Mouse (Mus musculus): ENCODE data around the gene Atxn7l3b.
A peak's percentile ranks its signal among the peaks of the same experiment; 100 is the strongest.
"Not testable (repeated sequence)": the region's sequence is repeated elsewhere in the genome, so short reads cannot be mapped to it uniquely, and the experiment has no call there.

Atxn7l3b gene

DNA sequence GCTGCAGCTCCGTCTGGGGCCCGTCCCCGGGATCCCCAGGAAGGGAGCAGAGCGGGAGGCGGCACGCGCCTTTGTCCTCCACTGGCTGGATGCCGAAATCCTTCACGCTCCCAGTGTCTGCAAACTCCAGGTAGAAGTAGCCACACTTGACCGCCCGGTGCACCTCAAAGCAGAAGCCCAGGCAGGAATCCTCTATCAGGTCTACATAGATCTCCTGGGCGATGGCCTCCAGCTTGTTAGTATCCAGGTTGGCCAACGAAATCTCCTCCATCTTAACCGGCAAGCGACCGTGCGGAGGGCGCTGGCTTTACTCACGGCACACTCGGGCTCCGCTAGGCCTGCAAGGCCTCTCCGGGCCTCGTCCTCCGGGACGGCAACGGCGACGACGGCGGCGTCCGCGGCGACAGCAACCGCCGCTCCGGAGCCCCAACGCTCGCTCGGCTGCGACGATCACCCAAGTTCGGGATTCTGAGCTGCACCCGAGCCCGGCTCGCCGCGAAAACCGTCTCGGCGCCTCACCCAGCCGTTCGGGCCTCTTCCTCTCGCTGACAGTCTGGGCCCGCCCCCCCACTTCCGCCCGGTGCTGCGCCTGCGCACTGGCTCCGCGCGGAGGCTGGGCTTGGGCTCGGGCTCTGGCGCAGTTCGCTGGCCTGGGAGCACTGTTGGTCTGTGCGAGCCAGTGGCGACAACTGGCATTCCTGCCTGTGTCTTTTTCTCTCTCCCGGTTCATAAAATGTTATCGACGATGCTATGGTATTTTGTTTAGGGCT is at the start of gene Atxn7l3b:
Gene Atxn7l3b, minus strand, starts transcription at position 550 of the 770 bp plus-strand sequence.
- DNase-seq (ENCODE audit: low spot score) = peak; percentile 95

DNA sequence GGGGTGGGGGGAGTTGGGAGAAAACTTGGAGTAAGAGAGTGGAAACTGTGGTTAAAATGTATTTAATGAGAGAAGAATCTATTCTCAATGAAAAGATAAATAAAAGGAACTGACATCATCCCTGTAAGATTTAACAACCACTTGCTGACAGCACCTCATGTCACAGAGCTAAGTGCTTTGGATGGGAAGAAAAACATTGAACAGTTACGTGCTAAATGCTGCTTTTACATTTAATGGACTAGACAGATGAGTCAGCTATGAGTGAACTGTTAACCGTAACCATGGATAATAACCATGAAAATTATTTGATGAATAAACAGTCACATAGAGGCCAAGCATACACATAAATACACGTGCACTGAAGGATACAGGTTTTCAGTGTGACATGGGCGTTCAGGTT is 48.8 kb upstream of the Atxn7l3b start:
- no peak for DNase-seq (ENCODE audit: low spot score)

GRCm38 (mm10) chr10:112973286-112974026 is 44.7 kb upstream of the Atxn7l3b start:
- DNase-seq (ENCODE audit: low spot score) = no peak

- DNase-seq (ENCODE audit: low spot score) = no peak
These were observed 41.3 kb upstream of the Atxn7l3b start for GRCm38 (mm10) chr10:112970002-112970589.

GRCm38 (mm10) chr10:112967578-112967977 is 38.8 kb upstream of the Atxn7l3b start:
- no peak for DNase-seq (ENCODE audit: low spot score)

GRCm38 (mm10) chr10:112962216-112962615 is 33.4 kb upstream of the Atxn7l3b start:
- DNase-seq (ENCODE audit: low spot score) = not testable (repeated sequence)

DNA sequence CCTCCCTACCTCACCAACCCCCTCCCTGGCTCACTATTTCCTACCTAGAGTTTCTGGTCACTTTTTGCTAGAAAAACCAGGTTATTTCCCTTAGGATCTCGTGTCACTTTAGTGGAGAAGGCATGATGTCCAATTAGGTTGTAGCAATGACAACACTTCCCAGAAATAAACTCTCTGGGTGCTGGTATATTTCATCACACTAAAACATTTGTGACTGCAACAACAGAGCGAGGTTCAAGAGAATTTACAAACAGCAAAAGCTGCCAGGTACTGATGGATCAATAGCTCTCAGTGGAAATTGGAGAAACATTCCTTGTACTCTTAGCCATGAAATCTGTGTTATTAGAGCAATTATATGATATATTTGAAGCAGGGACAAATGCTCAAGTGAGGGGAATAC is 25.3 kb upstream of the Atxn7l3b start:
- no peak for DNase-seq (ENCODE audit: low spot score)

- no peak for DNase-seq (ENCODE audit: low spot score)
These were observed 19.7 kb upstream of the Atxn7l3b start for GRCm38 (mm10) chr10:112948453-112948852.

DNA sequence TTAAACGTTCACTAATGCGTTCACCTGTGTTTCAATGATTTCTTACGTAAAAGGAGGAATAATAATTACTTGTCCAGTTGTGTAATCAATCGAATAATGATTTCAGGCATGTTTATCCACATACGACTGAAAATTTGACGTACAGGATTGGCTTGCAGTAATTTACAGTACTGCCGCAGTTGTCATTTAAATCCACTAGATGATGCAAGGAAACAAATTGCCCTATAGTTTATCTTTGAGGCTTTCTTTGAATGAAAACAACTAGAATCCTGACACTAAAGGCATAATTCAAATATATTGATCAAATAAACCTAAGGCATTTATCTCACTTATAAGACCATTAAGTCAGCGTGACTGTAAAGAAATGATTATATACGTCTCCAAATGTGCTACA is 418 bp upstream of the Atxn7l3b start:
- no peak for DNase-seq (ENCODE audit: low spot score)

DNA sequence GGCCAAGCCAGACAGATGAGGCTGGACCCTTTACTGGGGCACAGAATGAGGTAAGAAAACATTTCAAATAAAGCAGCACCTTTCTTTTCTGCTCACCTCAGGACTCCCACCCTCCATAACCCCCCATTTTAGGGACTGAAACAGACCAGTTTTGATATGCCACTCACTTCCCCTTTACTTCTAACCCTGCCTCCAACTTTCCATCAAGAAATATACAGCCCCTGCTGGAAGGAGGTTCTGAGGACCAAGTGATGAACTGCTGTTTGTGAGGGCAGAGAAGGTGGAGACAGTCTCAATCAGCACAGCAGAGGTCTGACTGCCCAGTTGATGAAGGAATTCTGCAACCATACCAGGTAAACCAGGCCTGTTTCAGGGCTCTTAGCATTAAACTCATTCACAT is 1.8 kb downstream of the Atxn7l3b start:
- DNase-seq (ENCODE audit: low spot score) = no peak

DNA sequence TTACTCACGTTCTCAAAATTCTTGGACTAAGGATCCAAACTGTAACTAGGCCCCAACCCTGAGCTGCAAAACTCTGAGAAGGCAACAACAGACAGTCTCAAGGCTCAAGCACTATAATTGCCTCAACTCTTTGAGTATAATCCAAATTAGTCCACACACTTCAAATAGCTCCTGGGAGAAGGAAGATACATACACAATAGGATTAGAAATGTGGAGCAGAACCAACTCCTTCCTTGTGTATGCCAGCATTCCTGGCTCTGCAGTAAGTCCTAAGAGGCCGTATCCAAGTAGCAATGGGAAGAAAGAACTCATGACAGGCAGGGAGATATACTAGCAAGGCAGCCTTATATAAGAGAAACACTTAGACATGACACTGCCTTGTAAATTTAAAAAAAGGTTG is 2.5 kb downstream of the Atxn7l3b start:
- DNase-seq (ENCODE audit: low spot score) = no peak

- DNase-seq (ENCODE audit: low spot score) = no peak
These were observed 12.1 kb downstream of the Atxn7l3b start for GRCm38 (mm10) chr10:112916575-112917190.

DNA sequence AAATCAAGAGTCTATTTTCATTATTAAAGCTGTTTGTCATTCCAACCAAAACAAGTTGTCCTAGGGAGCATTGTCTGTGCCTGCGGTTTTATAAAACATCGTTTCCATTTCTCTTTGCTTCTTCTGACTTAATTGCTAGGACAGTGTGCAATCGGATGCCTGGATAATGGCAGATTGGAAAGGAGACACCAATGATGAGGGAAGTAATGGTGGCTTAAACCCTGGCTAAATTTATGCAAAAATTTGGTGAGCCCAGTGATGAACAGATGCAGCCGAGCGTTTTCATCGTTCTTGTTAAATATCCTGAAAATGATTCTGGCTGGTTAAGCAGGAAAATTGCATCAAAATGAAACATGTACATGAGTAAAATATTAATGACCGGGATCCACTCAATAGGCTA is 28.6 kb downstream of the Atxn7l3b start:
- DNase-seq (ENCODE audit: low spot score) = no peak

DNA sequence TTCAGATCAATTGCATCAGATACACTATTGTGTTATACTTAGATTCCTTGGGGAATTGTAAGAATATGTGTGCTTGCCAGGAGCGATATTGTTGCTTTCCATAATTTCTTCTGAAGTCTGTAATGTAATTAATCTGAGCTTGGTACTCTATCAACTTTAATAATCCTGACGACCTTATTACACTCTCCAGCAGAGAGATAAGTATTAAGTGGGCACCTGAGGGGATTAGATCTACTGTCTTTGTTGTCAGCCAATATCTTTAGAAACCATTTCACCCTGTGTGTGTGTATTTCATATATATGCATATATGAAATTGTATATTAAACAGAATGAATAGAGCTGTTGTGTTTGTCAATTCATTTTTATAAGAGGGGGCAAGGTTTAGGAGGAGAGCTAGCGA is 29.0 kb downstream of the Atxn7l3b start:
- no peak for DNase-seq (ENCODE audit: low spot score)

DNA sequence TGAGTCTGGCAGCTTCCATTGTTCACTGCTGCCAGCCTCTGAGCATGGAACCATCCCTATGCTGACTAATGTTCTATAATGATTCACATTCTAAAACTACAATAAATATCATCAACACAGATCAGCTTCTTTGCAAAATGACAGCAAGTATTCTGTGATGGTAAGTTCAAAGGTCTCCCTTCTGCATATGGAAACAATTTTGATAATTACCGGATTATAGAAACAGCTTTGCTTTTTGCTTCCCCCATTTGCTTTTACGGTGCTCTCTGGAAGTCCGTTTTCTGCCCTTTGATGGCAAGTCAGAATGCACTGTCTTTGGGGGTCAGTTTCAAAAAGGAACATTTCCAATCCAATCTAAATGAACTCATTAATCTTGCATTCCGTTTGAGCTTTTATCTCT is 32.2 kb downstream of the Atxn7l3b start:
- no peak for DNase-seq (ENCODE audit: low spot score)

DNA sequence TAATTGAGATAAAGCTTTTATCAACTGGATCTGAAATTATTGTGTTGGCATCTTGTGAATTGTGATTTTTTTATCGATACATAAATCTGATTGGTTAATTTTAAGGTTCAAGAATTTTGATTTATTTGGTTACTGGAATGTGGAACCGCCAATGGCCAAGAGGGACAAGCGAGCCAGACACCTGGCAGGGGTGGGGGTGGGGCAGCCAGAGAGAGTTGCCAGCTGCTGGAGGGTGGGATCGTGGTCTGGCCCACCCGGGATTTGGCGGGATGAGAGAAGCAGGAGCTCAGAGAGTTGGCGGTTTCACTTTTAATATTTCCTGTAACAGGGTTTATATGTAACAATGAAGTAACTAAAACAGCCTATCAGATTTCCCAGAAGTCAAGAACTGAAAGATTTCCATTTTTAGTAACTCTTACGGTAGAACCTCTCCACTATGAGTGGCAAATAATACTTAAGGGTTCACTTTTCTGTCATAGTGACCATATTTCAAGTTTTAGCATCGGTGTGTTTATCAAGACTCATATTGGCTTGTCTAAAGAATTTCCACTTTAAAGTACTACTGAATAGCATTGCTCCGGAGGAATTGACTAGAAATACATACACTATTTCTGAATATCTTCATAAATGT is 35.1 kb downstream of the Atxn7l3b start:
- no peak for DNase-seq (ENCODE audit: low spot score)

DNA sequence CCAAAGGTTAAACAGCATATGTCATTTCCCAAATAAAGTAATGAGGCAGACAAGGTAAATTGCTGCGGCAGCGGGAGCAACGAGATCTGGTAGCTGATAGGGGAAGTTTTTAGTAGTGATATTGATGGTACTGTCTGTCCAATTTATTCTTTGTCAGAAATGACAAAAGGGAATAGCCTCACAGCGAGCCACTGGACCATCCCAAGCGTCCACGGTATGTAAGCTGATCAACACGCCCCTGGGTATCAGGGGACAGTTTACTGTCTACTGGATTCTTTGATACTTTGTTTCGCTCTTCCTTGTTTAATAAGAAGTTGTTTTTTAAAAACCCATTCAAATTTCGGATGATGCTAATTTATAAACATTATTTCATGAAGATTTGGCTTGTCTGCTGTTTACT is 44.7 kb downstream of the Atxn7l3b start:
- DNase-seq (ENCODE audit: low spot score) = no peak

- DNase-seq (ENCODE audit: low spot score) = no peak
These were observed 45.2 kb downstream of the Atxn7l3b start for GRCm38 (mm10) chr10:112883688-112884004.

DNA sequence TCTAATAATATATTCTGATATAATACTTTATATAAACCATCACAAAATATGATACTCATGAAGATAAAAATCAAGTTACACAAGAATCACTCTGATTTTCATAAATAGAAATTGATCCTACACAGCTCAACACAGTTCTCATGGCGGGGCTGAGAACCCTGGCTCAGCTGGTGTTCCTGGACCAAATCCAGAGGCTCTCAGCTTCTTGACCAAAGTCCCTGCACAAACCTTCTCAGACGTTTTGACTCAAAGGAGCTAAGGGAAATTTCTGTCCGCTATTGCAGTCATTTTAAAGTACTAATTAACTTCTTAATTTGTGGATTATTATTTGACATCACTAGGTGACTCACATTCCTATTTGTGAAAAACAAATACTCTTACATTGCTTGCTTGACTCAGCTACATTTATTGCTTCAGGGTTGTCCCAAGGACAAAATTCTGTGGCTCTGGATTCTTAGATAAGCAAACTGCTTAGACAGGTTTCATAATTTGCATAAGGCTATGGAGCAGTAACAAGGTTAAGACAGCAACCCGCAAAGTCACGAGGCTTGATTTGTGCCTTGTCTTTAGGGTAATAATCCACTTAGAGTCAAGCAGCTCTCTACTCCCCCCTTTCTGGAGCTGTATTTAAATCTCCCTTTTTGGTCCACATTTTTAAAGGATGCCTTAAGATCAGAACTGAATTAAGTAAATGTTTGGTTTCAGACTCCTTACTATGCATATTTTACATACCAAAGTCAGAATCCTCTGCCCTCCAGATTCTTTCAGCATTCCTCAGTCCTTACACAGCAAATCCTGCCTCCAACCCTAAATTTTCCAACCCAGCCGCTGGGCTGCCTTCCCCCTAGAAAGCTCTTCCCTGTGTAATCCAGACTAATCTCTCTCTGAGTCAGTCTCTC is 45.8 kb downstream of the Atxn7l3b start:
- no peak for DNase-seq (ENCODE audit: low spot score)

GRCm38 (mm10) chr10:112882149-112882548 is 46.7 kb downstream of the Atxn7l3b start:
- no peak for DNase-seq (ENCODE audit: low spot score)

- DNase-seq (ENCODE audit: low spot score) = no peak
These were observed 52.0 kb downstream of the Atxn7l3b start for GRCm38 (mm10) chr10:112876655-112877393.

Data from layer of hippocampus, adult 11-12 months (tissue).